Mouse (Mus musculus) heart, embryonic 11.5 days (tissue): ENCODE results near the gene Ado. TPM values are rescaled to one million over a fixed set of nuclear protein-coding genes. Genes with fewer than 3 reads are reported as not detected.

Experiments used
- ATAC-seq: fragments of 200-750 bp; cut with Nextera tagmentation; replicated peaks from 2 replicates; pipeline ENCODE4 v1.8.0; 2017; ENCODE audit warnings: moderate library complexity; ENCODE audit not compliant: insufficient number of reproducible peaks, low FRiP score, low TSS enrichment
- H3K27ac ChIP-seq: fragments of 300-500 bp; sonication (generic); 2 replicates; pipeline ENCODE4 v1.5.1; 2014; ENCODE audit warnings: mild to moderate bottlenecking, low read depth, low read length
- H3K27me3 ChIP-seq: fragments of 300-500 bp; sonication (generic); 2 replicates; pipeline ENCODE4 v1.6.1; 2014; ENCODE audit warnings: mild to moderate bottlenecking, low read length, mixed read lengths; ENCODE audit not compliant: control insufficient read depth, insufficient read depth
- H3K36me3 ChIP-seq: fragments of 300-500 bp; sonication (generic); 2 replicates; pipeline ENCODE4 v1.6.1; 2014; ENCODE audit warnings: mild to moderate bottlenecking, low read length, moderate library complexity, mixed read lengths; ENCODE audit not compliant: control insufficient read depth, insufficient read depth
- H3K4me1 ChIP-seq: fragments of 300-500 bp; sonication (generic); 2 replicates; pipeline ENCODE4 v1.6.1; 2014; ENCODE audit warnings: low read length; ENCODE audit not compliant: control insufficient read depth, insufficient read depth
- H3K4me2 ChIP-seq: fragments of 300-500 bp; sonication (generic); 2 replicates; pipeline ENCODE4 v1.6.1; 2014; ENCODE audit warnings: mild to moderate bottlenecking, moderate library complexity
- H3K4me3 ChIP-seq: fragments of 300-500 bp; sonication (generic); 2 replicates; pipeline ENCODE4 v1.5.1; 2014; ENCODE audit warnings: low read depth, low read length
- H3K9ac ChIP-seq: fragments of 300-500 bp; sonication (generic); 2 replicates; pipeline ENCODE4 v1.6.1; 2014; ENCODE audit warnings: mild to moderate bottlenecking, low read depth, low read length, moderate library complexity
- H3K9me3 ChIP-seq: fragments of 300-500 bp; sonication (generic); replicated peaks from 2 replicates; pipeline ENCODE4 v1.6.1; 2016; ENCODE audit warnings: low read length; ENCODE audit not compliant: control insufficient read depth
- WGBS: fragments of 180-500 bp; shearing (Covaris S2); extraction: QIAGEN DNeasy Blood & Tissue Kit; methylation state at CpG from one replicate; pipeline ENCODE4 v1.1.7; 2014; ENCODE audit not compliant: insufficient replicate concordance; 5-methylcytosine and 5-hydroxymethylcytosine counted together
- polyA plus RNA-seq: library from polyadenylated mRNA; unstranded; fragments of >200 nt; fragmentation: Nextera tagmentation; extraction: Ambion mirVana; gene quantifications from 2 replicates; pipeline ENCODE4 v1.2.1, GENCODE M21; 2014

Ado gene
- polyA plus RNA-seq, 1 experiment from 2014 or later: 54.3 TPM

- ATAC-seq: no peak
- H3K4me1 ChIP-seq: no peaks in the 10 kb centered on the region
- no peaks in the 10 kb centered on the region for H3K27me3 ChIP-seq
- no peak overlapping the region for H3K4me2 ChIP-seq
- no peak overlapping the region for H3K4me3 ChIP-seq
- no peaks in the 10 kb centered on the region for H3K9me3 ChIP-seq
- no peaks in the 10 kb centered on the region for H3K36me3 ChIP-seq
- no peak overlapping the region for H3K9ac ChIP-seq
- no peak overlapping the region for H3K27ac ChIP-seq
- 83% methylated on average over 9 of the region's 9 CpGs for WGBS
These were observed 50.8 kb downstream of the Ado start for GRCm38 (mm10) chr10:67497951-67498350.

DNA sequence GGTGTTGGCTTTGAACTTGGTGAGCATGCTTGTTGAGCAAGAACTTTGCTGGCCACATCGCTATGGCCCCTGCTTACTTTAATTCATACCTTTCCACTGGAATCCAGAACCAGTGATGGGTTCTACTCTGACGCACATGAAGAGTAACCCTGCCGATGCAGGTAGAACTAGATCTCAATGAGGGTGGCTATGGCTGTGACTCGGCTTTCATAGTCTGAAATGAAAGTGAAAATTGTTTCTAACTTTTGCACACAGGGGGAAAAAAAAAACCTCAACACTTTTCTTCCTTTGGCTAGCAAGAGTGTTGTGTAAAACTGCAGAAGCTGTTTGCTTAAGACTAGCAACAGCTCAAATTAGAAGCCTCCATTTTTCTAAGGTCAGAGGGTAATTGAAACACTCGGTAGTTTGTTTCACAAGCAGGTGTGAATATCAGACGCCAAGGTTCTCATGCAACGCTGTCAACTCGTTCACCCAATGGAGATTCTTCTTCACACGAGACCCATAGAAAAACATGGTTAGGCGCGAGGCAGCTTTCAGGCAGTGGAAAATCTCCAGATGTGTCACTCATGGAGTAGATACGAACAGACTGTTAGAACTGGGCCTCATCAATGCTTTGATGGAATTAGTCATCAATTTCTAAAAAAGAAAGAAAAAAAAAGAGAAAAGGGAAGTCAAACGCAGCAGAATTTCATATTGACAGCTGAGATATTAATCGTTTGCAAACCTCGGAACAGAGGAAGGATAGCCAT lies 51.4 kb downstream of the Ado start:
- Histone ChIP-seq H3K27me3 (no peaks in the 10 kb centered on the region), H3K4me3 (no peak overlapping the region), H3K27ac (no peak overlapping the region), H3K36me3 (no peaks in the 10 kb centered on the region), H3K9me3 (no peaks in the 10 kb centered on the region), H3K4me2 (no peak overlapping the region), H3K9ac (no peak overlapping the region), H3K4me1 (no peaks in the 10 kb centered on the region)
- 80% methylated on average over 15 of the region's 15 CpGs for WGBS
- no peak for ATAC-seq

Other genes with a start within 250 kb of the Ado start
- 0.11 TPM in 1 of 2 replicates, not detected in the other for gene Egr2, start 13.5 kb downstream of the Ado start, polyA plus RNA-seq